Mouse (Mus musculus) heart, adult 11 months (tissue): ENCODE measurements around the gene Ralgapa2.

Source experiments
- DNase-seq: peaks from one replicate; pipeline ENCODE4 v3.0.0; 2022

The Ralgapa2 gene

GRCm38 (mm10) chr2:146511911-146512580 is at the start of gene Ralgapa2:
Gene Ralgapa2, minus strand, starts transcription at chr2:146512344.
- peak; percentile 100 for DNase-seq

GRCm38 (mm10) chr2:146561505-146561904 is 49.4 kb upstream of the Ralgapa2 start:
- DNase-seq = peak; percentile 84

- DNase-seq = peak; percentile 60
Measured at GRCm38 (mm10) chr2:146560633-146561043, 48.5 kb upstream of the Ralgapa2 start.

GRCm38 (mm10) chr2:146556148-146556547 is 44.0 kb upstream of the Ralgapa2 start:
- no peak for DNase-seq

DNA sequence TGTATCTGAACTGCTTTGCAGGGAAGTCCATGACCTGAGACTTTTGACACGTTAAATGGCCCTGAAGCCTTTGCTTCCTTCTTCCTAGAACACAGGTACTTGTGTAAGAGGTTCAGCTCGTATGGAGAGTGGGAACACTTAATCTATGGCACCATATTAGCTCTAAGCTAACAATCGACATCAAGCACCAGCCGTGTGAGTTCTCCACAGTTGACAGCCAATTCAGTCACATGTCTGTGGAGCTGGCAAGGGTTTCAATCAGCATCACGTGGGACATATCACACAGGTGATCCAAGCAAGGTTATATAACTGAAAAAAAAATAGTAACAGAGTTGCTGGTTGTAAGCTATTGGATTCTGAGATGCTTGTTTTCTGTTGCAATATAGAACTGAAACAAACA is 43.2 kb upstream of the Ralgapa2 start:
- DNase-seq = peak; percentile 86

DNA sequence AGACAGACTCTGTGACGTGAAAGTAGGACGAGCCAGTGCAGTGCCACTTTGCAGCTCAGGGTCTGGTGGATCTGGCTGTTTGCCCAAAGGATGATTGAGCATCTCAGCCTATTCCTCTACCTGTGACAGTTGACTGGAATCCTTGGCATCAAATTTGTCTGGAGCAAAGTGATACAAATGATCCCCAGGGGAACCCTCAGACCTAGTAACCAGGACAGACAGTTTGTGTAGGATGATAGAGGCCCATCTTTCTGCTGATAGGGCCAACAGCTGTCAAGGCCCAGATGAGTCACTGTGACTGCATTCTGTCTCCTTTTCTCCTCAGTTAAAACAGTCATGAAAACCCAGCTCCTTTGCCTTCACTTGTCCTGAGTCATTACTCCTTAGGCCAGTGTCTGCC is 41.6 kb upstream of the Ralgapa2 start:
- DNase-seq = peak; percentile 74

DNA sequence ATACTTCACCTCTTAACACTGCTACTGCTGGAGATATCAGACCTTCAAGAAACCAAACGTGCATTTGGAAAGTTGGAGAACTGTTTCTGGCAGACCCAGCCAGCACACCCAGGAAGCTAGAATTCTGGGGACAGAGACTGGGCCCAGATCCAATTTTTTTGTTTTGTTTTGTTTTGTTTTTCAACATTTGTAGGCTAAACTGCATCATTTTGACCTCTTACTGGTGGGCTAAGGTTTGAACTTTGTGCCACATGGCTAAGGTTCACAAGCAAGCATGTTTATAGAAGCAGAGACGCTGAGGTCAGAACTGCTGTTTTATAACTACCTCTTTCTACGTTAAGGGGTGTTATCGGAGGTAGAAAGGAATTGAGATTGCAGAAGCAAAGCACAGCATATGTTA is 39.7 kb upstream of the Ralgapa2 start:
- DNase-seq = peak; percentile 70

- peak; percentile 94 for DNase-seq
Measured at GRCm38 (mm10) chr2:146549111-146549776, 37.1 kb upstream of the Ralgapa2 start.

DNA sequence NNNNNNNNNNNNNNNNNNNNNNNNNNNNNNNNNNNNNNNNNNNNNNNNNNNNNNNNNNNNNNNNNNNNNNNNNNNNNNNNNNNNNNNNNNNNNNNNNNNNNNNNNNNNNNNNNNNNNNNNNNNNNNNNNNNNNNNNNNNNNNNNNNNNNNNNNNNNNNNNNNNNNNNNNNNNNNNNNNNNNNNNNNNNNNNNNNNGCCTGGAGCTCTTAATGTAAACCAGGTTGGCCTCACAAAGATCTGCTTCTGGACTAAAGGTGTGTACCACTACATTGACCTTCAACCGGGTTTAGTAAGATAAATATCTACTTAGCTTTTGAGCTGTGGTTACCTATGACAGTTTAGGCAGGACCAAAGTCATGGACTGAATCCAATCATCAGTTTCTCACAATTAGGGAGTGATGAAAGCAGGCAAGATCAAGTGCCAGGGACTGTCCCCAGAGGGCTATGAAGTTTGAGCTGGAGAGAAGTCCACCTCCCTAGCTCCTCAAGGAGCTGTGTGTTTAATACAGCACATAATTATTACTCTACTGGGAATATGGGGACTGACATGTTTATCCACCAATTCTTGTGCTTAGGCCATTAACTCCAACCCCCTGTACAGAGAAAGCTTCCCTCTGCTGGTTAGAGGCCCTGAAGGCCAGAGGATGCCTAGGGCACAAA is 32.1 kb upstream of the Ralgapa2 start:
- DNase-seq = peak; percentile 69

- peak; percentile 85 for DNase-seq
Measured at GRCm38 (mm10) chr2:146533118-146533949, 21.2 kb upstream of the Ralgapa2 start.

- no peak for DNase-seq
Measured at GRCm38 (mm10) chr2:146532493-146532892, 20.3 kb upstream of the Ralgapa2 start.

DNA sequence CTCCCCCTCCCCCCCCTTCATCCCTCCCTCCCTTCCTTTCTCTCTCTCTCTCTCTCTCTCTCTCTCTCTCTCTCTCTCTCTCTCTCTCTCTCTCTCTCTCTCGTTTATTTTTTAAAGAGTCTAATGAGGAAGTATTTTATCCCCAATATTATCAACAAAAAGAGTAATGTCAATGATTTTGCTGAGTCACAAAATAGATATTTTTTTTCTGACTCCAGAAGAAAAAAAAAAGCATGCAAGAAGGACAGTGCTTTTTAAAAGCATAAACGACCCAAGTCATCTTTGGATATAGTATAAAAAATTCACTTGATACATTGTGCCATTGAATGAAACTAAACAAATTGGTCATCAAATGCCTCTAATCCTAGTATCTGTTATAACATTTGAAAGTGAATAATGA is 13.3 kb upstream of the Ralgapa2 start:
- no peak for DNase-seq

DNA sequence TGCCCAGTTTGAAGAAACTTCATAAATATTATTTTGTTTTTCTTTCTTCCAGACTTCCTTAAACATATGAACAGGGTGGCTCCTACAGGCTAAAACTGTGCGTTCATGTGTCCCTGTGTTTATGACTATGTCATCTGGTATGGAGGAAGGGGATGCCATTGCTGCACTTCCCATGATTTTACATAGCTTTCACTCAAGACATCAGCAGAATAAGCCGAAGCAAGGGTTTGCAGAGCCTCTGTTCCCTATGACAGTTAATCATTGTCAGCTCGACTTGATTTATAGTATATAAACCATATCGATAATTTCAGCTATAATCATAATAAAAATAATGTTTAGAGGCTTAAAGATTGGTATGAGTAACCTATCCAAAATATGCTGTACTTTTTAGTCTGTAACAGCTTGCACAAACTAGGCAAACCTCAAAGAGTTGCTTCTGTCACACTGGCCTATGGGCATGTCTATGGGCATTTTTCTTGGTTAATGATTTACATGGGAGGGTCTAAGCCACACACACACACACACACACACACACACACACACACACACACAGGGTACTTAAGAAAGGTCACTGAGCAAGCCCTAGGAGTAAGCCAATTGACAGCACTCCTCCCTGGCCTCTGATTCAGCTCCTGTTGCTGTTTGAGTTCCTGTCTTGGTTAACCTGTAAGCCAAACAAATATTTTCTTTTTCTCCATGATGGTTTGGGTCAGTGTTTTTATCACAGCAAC is 12.7 kb upstream of the Ralgapa2 start:
- peak; percentile 40 for DNase-seq

DNA sequence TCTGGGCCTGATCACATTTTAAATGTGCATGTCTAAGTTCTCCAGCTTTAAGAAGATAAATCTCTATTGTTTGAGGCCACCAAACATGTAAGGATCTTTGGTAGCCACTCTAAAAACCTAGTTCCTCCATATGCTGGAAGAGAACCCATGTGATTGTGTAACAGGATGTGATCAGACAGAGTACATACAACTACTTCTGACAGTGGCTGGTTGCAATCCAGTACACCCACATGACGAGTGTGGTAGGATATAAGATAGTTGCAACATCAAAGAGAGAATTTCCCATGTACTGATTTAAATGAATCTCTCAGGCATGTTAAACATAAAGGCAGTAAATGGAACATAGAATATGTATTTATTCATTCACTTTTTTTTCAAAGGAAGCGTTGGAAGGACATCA is 4.8 kb upstream of the Ralgapa2 start:
- peak; percentile 43 for DNase-seq

DNA sequence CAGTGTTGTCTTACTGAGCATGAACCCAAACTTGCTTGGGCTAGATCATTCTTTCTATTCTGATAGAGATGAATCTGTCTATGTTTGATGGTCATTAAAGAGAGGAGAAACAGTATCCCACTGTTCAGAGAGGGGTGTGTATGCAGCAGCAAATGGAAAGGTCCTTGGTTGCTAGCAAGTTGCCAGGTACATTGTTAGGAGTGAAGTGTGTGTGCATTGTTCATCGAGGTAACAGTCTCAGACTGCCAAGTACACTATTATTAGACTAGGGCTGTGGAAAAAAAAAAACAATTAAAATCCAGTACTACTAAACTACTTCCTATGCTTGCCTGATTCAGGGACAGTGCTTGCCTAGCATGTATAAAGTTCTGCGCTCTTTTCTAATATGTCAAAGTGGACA is 2.9 kb upstream of the Ralgapa2 start:
- DNase-seq = peak; percentile 90

DNA sequence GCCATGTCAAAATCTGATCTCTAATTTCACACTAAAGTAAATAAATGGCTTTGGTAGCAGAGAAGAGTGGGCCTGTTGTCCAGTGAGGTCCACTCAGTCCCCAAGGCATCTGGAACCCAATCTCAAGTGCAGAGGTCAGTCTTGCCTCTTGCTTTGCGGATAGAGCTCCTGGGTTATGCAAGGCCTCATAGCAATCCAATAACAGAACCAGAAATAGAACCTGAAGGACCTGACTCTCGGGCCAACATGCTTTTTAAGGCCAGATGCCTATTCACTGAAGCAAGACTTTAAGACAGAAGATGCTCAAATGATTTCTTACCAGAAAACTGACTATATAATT is 407 bp upstream of the Ralgapa2 start:
- peak; percentile 95 for DNase-seq

DNA sequence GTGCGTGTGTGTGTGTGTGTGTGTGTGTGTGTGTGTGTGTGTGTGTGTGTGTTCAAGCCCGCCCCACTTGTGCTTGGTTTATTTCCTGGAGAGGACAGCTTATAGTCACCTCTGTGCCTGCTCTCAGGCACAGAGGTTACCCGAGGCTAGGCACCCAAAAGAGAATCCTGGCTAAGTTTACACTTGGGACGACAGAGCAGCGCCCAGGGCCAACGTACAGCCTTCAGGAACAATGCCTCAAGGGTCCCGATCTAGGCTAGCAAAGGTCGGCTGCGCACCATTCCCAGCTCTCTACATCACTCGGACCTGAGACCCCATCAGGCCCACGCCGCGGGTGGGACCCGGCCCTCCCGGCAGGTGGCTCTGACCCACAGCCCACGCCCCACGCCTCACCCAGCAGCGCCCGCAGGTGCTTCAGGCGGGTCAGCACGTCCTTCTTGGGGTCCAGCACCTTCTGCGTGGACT is 711 bp downstream of the Ralgapa2 start:
- no peak for DNase-seq

- DNase-seq = peak; percentile 84
Measured at GRCm38 (mm10) chr2:146510780-146511179, 1.4 kb downstream of the Ralgapa2 start.

DNA sequence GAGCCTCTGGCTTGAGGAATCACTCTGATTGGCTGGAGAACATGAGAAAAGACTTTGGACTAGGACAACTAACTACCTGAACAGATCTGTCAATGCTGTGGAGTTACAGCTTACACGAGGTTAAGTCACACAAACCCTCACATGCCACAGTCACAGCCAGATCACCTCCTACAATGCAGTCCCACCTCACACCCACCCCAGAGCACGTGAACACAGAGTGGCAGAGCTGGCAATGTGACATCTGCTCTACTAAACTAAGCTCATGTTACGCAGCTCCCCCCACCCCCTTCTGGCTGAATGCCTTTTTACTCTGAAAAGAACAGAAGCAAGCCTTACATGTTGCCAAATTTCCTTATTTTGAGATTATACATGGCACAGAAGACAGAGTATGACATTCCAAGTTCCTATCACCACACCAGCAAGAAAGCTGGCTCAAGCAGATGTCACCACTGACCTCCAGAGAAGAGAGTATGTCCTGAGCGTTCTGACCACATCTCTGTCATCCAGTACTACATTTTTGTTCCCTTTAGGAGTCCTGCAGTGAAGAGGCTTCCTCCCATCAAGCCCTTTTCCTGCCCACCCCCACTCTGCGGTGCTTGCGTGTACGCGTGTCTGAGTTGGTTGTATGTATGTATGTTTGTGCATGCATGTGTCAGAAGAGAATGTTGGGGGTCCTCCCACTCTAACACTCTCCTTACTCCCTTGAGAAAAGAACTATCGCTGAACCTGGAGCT is 9.4 kb downstream of the Ralgapa2 start:
- peak; percentile 98 for DNase-seq

DNA sequence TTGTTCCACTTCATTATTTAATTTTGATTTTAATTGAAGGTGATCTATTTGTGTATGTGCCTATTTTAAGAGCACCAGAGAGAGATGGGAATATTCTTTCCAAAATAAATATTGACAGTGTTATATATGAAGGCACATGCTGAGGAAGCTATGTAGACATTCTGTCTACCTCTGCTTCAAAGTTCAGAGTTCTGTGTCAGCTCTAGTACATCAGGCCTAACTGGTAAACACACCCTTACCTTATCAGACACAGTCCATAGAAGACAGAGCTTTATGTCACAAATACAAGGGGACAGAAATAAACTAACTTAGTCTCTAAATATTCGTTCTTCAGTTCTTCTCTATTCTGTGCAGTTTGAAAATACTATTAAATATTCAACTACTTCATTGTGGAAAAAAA is 12.1 kb downstream of the Ralgapa2 start:
- DNase-seq = no peak

DNA sequence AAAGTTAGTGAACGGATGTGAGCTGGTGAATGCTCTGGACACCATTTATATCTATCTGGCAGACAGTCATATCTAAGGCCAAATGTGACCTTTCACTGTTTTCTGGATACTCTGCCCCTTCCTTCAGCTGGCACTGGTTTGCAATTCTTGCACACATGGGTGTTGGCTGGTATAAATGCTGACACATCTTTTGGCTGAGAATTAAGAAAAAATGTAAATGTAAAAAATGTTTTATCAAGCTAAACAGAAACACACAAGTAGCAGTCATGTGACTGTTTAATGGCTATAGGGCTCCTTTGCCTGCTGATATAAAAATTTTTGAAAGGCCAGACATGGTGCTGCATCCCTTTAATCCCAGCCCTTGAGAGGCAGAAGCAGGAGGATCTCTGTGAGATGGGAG is 13.0 kb downstream of the Ralgapa2 start:
- DNase-seq = peak; percentile 58

DNA sequence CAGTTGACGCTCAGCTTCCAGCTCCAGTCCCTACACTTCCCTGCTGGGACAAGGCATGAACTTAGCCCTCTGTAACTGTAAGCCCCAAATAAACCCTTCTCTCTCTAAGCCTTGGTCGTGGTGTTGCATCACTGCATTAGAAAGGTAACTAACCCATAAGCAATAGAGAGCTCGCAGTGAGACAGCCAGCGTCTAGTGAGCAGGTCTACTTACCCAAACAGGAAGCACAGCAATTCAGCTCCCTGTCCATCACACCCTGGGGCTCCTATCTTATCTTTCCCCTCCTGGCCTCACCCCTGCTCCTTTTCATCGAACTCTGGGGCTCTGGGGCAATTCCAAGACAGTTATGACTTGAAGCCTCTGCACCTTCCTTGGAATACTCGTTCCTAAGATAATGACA is 13.8 kb downstream of the Ralgapa2 start:
- DNase-seq = peak; percentile 53
